Mouse (Mus musculus) cerebellum, adult 8-10 months (tissue): ENCODE results near the gene Tmprss11f.
A peak's percentile ranks its signal among the peaks of the same experiment; 100 is the strongest.
"Not testable (repeated sequence)": the region's sequence is repeated elsewhere in the genome, so short reads cannot be mapped to it uniquely, and the experiment has no call there.

Source experiments
- DNase-seq: peaks from one replicate; pipeline ENCODE4 v3.0.0; 2022

Tmprss11f gene

DNA sequence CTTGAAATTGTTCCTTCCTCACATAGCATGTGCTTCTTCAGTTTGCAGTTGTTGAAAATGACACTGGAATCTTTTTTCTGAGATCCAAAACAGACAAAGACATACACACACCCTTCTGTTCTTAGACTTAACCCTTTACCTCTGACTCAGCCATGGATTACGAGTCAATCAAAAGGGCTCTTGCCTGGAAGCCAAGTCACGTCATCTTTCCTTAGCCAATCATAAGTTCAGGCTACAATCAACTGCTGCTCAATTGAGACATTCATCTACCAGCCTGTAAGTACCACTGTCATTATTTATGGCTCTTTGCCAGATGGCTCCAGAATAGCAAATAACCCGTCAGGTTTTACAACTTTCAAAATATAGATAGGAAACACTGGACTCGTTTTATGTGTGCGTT lies at the start of gene Tmprss11f:
Gene Tmprss11f (minus strand): TSS at position 101 of the 400 bp plus-strand sequence.
- DNase-seq = no peak

DNA sequence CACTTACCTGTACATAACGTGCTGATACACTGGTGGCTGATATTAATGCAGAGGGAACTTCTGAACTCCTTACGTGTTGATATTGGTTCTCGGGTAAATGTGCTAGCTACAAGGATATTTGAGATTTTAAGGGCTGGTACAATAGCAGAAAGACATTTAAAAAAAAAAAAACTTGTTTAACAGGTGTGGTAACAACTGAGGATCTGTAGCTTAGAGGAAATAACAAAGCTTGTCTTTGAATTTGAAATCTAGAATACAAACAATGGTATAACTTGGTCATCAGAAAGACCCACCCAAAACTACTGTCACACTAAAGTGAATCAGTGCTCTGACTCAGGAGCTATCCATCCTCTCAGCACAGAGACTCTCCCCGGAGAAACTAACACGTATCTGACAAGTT lies 44.0 kb upstream of the Tmprss11f start, which contains the start of gene Tmprss11b:
Gene Tmprss11b (minus strand): TSS at position 101 of the 400 bp plus-strand sequence.
- DNase-seq = no peak

DNA sequence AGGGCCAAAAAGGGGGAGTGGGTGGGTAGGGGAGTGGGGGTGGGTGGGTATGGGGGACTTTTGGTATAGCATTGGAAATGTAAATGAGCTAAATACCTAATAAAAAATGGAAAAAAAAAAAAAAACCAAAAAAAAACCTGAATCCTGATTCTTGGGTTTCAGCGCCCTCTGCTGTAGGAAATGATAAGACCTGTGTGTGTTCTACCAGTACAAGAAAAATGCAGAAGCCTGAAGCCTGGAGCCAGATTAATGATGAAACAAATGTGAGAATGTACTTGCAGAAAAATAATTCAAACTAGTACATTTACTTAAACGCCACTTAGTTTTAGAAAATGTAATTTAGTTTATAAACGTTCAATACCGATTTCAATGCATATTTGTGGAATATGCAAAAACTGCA lies 17.0 kb upstream of the Tmprss11f start:
- peak; percentile 2 for DNase-seq

DNA sequence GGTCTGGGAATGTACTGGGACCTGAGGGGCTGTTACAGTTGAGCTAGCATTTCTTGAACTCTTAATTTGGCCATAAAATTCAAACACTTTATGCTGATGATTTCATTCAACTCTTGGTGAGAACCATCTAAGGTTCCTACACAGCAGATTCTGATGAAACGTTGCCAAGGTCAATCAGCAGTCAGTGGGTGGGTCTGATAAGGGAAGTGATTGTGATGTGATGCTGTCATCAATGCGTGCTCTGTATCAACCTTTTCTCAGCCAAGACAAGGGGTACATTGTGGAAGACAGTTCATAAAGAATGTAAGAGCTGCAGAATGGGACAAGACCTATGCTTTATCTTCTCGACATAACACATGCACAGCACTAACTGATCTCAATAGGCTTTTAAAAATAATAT lies 8.6 kb upstream of the Tmprss11f start:
- no peak for DNase-seq

DNA sequence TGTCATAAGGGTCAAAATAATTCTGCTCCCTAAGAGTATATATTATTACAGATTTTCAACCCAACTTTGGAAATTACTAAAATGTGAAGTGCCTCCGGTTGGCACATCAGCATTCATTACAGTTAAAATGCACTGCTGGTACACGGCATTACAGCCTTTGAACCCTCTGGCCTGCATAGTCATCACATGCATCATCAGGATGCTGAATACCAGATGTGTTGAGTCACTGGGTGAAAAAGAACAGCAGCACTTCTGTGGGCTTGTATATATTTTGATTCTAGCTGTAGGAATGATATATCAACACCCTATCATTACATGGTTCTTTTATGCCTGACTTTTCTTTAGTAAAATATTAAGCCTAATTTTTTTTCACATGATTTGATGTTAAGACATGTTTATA lies 1.5 kb downstream of the Tmprss11f start:
- no peak for DNase-seq

DNA sequence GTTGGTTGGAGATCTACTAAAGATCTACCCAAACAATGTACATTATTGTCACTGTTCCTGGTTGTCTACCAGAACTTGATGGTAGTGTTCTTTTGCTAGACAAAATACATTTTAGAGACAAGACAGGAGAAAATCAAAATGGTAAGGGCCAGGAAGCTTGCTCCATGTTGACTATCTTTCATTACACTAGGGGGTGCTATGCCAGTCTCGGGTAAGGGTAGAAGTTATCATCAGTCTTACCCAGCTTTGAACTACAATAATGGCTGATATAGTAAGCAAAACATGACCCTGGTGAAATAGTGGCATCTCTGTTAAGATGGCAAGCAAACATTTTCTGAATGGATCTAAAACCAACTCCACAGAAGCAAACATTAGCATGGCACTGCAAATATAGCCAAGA lies 10.4 kb downstream of the Tmprss11f start:
- no peak for DNase-seq

DNA sequence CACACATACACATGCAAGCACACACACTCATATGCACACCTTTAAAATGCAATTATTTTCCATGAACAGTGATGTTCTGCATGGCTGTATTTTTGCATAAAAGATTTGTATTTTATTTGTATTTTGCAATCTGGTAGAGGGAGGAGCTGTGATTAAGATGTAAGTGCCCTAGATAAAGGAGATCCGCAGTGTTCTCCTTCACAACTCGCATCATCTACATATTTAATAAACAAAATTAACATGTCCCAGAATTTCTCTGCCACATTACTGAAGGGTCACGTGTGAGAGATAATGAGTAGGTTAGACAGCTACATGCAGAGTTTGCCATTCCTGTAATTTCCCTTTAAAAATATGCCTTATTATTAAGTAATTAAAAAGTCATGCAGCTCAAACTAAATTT lies 46.3 kb downstream of the Tmprss11f start:
- no peak for DNase-seq

DNA sequence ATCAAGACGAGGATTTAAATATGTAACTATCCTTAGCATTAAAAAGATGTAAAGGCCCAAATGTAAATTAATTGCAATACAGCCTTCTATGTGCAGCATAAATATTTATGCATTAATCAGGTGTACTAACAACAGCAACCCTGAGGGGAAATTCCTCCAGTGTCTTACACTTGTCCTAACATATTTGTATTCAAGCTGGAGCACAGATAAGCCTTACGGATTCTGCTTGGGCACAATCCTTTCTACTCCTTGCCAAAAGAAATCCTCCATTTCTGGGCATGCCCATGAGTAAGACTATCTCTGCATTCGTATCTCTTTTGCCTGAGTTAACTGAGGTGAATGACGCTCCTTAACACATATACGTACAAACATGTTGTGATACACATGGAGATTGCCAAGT lies 49.6 kb downstream of the Tmprss11f start:
- no peak for DNase-seq

DNA sequence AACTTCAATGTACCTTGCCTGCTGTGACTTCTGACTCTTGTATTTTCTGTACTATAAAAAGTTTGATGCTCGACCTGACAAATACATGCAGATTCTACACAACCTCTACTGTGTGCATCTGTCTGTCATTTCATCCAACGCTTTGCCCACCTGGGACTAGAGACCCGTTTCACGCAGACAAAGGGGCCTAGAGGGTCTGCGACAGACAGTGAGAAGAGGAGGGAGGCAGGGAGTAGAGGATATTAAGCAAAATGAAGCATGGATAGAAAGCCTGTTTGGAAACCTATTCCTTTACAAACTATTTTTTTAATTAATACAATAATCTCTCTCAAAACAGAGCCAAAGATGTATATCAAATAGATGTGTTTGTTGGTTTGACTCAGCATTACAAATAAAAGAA lies 50.2 kb downstream of the Tmprss11f start:
- DNase-seq = no peak

DNA sequence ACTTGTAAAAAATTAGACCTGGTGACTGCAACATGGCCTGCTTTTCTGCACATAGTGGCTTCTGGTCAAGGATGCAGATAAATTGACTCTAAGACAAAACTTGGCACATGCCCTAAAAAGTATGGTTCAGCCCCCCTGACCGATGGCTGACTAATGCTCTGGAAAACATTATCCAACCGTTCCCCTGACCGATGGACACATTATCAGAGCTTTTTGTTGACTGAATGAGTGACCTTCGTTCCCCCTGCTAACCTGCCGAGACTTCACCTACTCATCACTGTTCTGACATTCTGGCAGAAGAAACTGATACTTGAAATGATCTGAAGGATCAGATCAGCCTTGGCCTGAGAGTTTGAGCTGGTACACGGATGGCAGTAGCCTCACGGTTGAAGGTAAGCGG lies 53.5 kb downstream of the Tmprss11f start:
- not testable (repeated sequence) for DNase-seq

DNA sequence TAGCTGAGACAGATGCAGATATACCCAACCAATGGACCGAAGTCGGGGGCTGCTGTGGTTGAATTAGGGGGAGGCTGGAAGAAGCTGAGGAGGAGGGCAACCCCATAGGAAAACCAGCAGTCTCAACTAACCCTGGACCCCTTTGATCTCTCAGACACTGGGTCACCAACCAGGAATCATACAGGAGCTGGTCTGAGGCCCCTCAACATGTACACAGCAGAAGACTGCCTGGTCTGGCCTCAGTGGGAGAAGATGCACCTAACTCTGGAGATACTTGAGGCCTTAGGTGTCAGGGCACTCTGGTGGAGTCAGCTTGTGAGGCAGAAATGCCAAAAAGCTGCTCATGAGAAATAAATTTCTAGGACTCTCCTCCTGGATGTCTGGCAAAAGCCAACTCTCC lies 85.5 kb downstream of the Tmprss11f start:
- no peak for DNase-seq

DNA sequence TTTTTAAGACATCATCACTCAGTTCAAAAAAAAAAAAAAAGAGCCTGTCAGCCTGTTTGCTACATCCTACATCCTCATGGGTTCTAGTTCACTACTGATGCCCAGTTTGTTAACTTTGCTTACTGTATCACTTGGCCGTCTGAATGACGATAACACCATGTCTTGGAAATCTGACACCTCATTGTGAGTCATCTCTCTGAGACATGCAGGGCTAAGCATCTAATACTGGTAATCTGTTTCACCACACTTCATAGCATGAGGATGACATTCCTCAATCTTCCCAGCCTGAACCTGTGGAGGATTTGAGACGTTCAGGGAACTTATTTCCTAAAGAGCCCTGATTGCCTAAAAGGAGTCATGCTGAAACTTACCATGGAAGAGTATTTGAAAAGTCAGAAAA lies 91.6 kb downstream of the Tmprss11f start:
- no peak for DNase-seq

DNA sequence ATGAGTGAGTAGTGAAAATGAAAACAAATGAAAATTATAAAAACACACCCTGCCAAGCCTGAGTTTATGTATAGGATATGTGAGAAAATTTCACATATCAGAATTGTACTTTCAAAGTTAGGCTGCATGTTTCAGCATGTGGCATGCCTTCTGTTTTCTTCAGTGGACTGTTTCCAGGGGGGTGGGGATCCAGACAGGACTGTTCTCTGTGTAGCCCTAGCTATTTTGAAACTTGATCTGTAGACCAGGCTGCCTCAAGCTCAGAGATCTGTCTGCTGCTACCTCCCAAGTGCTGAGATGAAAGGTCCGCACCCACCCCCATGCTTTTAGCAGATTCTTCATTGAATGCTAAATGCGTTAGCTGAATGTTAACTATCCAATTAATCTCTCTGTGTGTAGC lies 103.5 kb downstream of the Tmprss11f start:
- no peak for DNase-seq

DNA sequence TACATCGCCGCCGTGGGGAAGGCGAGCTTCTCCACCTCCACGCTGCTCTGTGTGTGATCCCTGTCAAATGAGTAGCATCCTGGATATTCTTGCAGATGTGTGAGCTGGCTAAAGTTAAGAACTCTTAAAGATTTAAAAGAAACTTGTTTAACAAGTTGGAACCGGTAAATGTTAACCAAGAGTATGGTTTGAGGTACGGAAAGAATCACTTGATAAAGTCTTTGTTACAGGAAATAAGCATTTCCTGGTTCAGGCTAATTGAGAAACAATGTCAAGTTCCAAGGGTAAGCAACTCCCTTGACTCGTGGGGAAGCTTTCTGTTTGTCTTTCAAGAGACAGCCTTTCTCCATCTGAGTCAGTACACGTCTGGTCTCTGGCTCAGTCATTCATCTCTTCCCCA lies 113.7 kb downstream of the Tmprss11f start, which contains the start of gene Tmprss11g:
Gene Tmprss11g (minus strand): TSS at position 101 of the 400 bp plus-strand sequence.
- no peak for DNase-seq

DNA sequence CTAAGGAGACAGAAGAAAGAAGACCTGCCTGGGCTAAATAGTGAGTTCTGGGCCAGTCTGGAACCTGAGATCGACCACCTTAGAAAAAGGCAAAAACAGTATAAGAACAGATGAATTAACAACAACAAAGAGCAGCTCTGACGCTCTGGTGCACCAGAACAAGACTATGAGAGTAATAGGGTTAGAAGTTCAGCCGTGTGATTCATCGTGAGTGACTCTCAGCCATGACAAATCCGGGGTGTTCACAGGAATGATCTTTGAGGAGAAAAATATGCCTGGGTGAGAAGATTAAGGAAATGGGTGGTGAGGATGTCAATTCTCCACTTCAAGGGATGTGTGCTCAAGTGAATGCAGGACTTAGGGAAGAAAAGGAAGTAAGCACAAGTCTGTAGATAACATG lies 120.7 kb downstream of the Tmprss11f start:
- DNase-seq = no peak

DNA sequence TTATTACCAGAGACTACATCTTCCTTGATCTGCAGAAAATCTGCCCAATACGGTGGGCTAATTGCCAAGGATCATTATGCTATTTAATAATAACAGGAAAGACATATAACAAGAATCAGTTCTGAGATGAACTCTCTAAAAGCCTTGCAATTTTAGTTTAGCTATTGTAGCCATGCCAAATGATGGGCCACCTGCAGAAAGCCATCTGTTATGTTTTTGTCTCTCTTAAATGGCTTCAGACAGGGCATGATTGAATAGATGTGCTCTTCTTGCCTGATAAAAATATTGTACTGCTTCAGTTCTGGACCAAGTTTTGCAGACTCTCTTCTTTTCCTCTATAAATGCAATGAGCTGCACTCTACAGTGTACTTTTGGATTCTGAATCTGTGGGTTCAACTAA lies 138.8 kb downstream of the Tmprss11f start:
- DNase-seq = peak; percentile 9

DNA sequence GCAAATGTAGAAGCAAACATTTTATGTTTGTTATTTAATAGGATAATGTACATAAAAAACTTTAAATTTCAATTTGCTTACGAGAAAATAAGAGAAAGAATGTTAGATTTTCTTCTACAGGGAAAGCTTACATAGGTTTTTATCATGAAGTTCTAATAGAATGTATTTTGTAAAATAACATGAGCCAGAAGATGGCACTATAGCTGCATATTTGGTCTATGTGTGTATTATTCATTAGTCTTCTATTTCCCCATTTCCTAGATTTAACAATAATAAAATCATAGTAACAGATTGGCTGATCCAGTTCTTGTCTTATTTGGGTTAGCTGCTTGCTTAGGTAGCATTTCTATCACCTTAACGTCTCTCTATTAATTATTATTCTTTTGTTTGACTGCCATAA lies 149.7 kb downstream of the Tmprss11f start:
- no peak for DNase-seq

DNA sequence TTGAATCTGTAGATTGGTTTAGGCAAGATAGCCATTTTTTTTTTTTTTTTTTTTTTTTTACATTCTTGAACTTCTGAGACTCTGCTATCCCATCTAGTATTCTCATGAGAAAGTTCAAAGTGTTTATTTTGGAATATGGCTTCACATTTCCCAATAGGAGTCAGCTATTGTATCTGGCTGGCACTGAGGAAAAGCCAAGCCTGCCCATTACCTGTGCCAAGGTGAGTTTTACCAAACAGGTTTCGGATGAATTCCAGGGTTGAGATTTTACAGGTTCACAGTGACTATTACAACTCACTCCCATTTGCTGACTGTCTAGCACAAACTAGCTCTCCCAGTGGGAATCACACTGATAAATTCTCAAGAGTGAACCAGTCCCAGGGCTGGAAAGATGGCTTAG lies 150.2 kb downstream of the Tmprss11f start:
- no peak for DNase-seq

DNA sequence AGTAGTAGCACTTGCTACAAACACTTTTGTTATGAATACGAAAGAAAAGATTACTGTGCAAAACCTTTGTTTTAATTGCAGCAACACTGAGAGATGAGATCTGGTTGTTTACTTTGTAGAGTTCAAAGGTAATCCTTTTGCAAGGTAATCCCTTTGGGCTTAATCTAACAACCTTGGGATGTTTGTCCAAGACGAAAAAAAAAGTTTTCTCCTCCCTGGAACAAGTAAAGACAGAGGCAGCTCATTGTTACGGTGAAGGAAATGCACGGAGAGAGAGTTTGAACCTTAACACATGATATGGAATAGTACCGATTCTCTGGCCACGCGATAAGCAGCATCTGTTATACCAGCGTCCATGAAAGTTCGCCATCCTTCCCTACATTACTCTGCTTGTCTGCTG lies 158.4 kb downstream of the Tmprss11f start:
- no peak for DNase-seq
